Mouse (Mus musculus) spleen, postnatal 36 days (tissue): ENCODE data around the gene Rnf215.

ENCODE experiments used
- DNase-seq, 2 experiments: peaks; one replicate each; pipeline ENCODE4 v3.0.0; 2022; ENCODE audit warnings: low spot score in 2 of 2, mixed read lengths in 1 of 2

The Rnf215 gene

DNA sequence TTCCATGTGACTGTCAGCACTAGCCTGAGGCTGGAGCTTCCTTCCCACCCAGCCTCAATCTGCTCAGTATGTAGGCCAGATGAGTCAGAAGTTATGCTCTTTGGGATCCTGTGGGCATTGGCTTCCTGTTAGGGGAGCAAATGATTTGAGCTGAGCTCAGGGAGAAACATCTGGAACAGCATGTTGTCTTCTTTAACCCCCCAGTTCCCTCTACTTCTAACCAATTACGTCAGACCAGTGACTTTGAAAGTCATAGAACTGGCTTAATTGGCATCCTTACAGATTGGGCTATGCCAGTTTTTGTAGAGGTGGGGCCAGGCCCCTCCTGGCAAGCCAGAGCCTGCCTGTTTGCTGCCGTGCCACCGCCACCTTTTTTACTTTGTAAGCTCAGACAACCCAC, 55.7 kb downstream of the Rnf215 start:
- DNase-seq = no peak
